Mouse (Mus musculus): ENCODE measurements around the gene Frem3. TPM values are rescaled to one million over a fixed set of nuclear protein-coding genes. Genes with fewer than 3 reads are reported as not detected.

Gene Frem3
- polyA plus RNA-seq (2016; fragmentation: Nextera tagmentation; extraction: Ambion mirVana) = 0.03 TPM in 2 replicates

GRCm38 (mm10) chr8:80610549-80611440 lies at the start of gene Frem3:
TSS of gene Frem3 (plus strand) at chr8:80611080.
- 3% methylated on average over 32 of the region's 32 CpGs for WGBS
- no peaks in the 10 kb centered on the region for H3K9me3 ChIP-seq (replicated peaks)
- peaks cover 14% of the 10 kb centered on the region for H3K4me1 ChIP-seq
- DNase-seq (ENCODE audit: low spot score) = peak; percentile 38
- H3K27me3 ChIP-seq (ENCODE audit: low read depth, poor library complexity, severe bottlenecking) = peaks cover 27% of the 10 kb centered on the region
- no peaks in the 10 kb centered on the region for H3K36me3 ChIP-seq
- H3K27ac ChIP-seq = no peak within 1 kb of the TSS
- peak within 1 kb of the TSS; percentile 33 for H3K4me3 ChIP-seq

GRCm38 (mm10) chr8:80564205-80564839 lies 46.6 kb upstream of the Frem3 start:
- H3K27me3 ChIP-seq (ENCODE audit: low read depth, poor library complexity, severe bottlenecking) = no peaks in the 10 kb centered on the region
- peaks cover 18% of the 10 kb centered on the region for H3K4me1 ChIP-seq
- H3K36me3 ChIP-seq = no peaks in the 10 kb centered on the region
- no peaks in the 10 kb centered on the region for H3K9me3 ChIP-seq (replicated peaks)
- H3K27ac ChIP-seq = no peak overlapping the region
- WGBS = 91% methylated on average over 3 of the region's 3 CpGs
- H3K4me3 ChIP-seq = no peak overlapping the region
- DNase-seq (ENCODE audit: low spot score) = no peak

- Histone ChIP-seq H3K27me3 (ENCODE audit: low read depth, poor library complexity, severe bottlenecking) (no peaks in the 10 kb centered on the region), H3K4me1 (peaks cover 19% of the 10 kb centered on the region), H3K27ac (no peak overlapping the region), H3K4me3 (no peak overlapping the region), H3K36me3 (no peaks in the 10 kb centered on the region), H3K9me3 (replicated peaks) (no peaks in the 10 kb centered on the region)
- WGBS = 91% methylated on average over 1 of the region's 1 CpGs
- no peak for DNase-seq (ENCODE audit: low spot score)
These were observed 43.4 kb upstream of the Frem3 start for GRCm38 (mm10) chr8:80567471-80567870.

GRCm38 (mm10) chr8:80568243-80568995 lies 42.5 kb upstream of the Frem3 start:
- Histone ChIP-seq H3K4me1 (peaks cover 19% of the 10 kb centered on the region), H3K9me3 (replicated peaks) (no peaks in the 10 kb centered on the region), H3K27me3 (ENCODE audit: low read depth, poor library complexity, severe bottlenecking) (no peaks in the 10 kb centered on the region), H3K36me3 (no peaks in the 10 kb centered on the region), H3K27ac (peak overlapping the region; percentile 58), H3K4me3 (no peak overlapping the region)
- no peak for DNase-seq (ENCODE audit: low spot score)
- WGBS = 44% methylated on average over 6 of the region's 6 CpGs

- no peaks in the 10 kb centered on the region for H3K27me3 ChIP-seq (ENCODE audit: low read depth, poor library complexity, severe bottlenecking)
- H3K36me3 ChIP-seq = no peaks in the 10 kb centered on the region
- no peak overlapping the region for H3K4me3 ChIP-seq
- H3K9me3 ChIP-seq (replicated peaks) = no peaks in the 10 kb centered on the region
- no peak overlapping the region for H3K27ac ChIP-seq
- no peak for DNase-seq (ENCODE audit: low spot score)
- WGBS = 76% methylated on average over 1 of the region's 1 CpGs
- peaks cover 19% of the 10 kb centered on the region for H3K4me1 ChIP-seq
These were observed 38.3 kb upstream of the Frem3 start for GRCm38 (mm10) chr8:80572417-80573061.

- 90% methylated on average over 2 of the region's 2 CpGs for WGBS
- H3K36me3 ChIP-seq = no peaks in the 10 kb centered on the region
- H3K4me3 ChIP-seq = no peak overlapping the region
- H3K27me3 ChIP-seq (ENCODE audit: low read depth, poor library complexity, severe bottlenecking) = no peaks in the 10 kb centered on the region
- no peaks in the 10 kb centered on the region for H3K4me1 ChIP-seq
- H3K27ac ChIP-seq = no peak overlapping the region
- no peak for DNase-seq (ENCODE audit: low spot score)
- H3K9me3 ChIP-seq (replicated peaks) = no peaks in the 10 kb centered on the region
These were observed 33.8 kb upstream of the Frem3 start for GRCm38 (mm10) chr8:80577126-80577525.

- no peak overlapping the region for H3K4me3 ChIP-seq
- no peaks in the 10 kb centered on the region for H3K9me3 ChIP-seq (replicated peaks)
- no peak for DNase-seq (ENCODE audit: low spot score)
- no peaks in the 10 kb centered on the region for H3K36me3 ChIP-seq
- no peaks in the 10 kb centered on the region for H3K4me1 ChIP-seq
- H3K27ac ChIP-seq = no peak overlapping the region
- no peaks in the 10 kb centered on the region for H3K27me3 ChIP-seq (ENCODE audit: low read depth, poor library complexity, severe bottlenecking)
- 87% methylated on average over 1 of the region's 1 CpGs for WGBS
These were observed 31.8 kb upstream of the Frem3 start for GRCm38 (mm10) chr8:80579038-80579437.

GRCm38 (mm10) chr8:80592626-80593025 lies 18.3 kb upstream of the Frem3 start:
- 84% methylated on average over 5 of the region's 5 CpGs for WGBS

GRCm38 (mm10) chr8:80600600-80601170 lies 10.2 kb upstream of the Frem3 start:
- no peaks in the 10 kb centered on the region for H3K4me1 ChIP-seq
- 83% methylated on average over 6 of the region's 6 CpGs for WGBS
- no peaks in the 10 kb centered on the region for H3K27me3 ChIP-seq (ENCODE audit: low read depth, poor library complexity, severe bottlenecking)
- H3K4me3 ChIP-seq = no peak overlapping the region
- no peaks in the 10 kb centered on the region for H3K9me3 ChIP-seq (replicated peaks)
- no peak overlapping the region for H3K27ac ChIP-seq
- no peak for DNase-seq (ENCODE audit: low spot score)
- H3K36me3 ChIP-seq = no peaks in the 10 kb centered on the region

More at GRCm38 (mm10) chr8:80592626-80593025, 18.3 kb upstream of the Frem3 start:
- DNase-seq (ENCODE audit: low spot score) = no peak
- Histone ChIP-seq H3K4me3 (no peak overlapping the region), H3K27me3 (ENCODE audit: low read depth, poor library complexity, severe bottlenecking) (no peaks in the 10 kb centered on the region), H3K9me3 (replicated peaks) (no peaks in the 10 kb centered on the region), H3K4me1 (peaks cover 8% of the 10 kb centered on the region), H3K36me3 (no peaks in the 10 kb centered on the region), H3K27ac (no peak overlapping the region)

GRCm38 (mm10) chr8:80601886-80602285 lies 9.0 kb upstream of the Frem3 start:
- H3K27ac ChIP-seq = no peak overlapping the region
- no peaks in the 10 kb centered on the region for H3K9me3 ChIP-seq (replicated peaks)
- H3K4me1 ChIP-seq = no peaks in the 10 kb centered on the region
- no peaks in the 10 kb centered on the region for H3K36me3 ChIP-seq
- 84% methylated on average over 4 of the region's 4 CpGs for WGBS
- no peak overlapping the region for H3K4me3 ChIP-seq
- no peak for DNase-seq (ENCODE audit: low spot score)
- no peaks in the 10 kb centered on the region for H3K27me3 ChIP-seq (ENCODE audit: low read depth, poor library complexity, severe bottlenecking)

GRCm38 (mm10) chr8:80607082-80607481 lies 3.8 kb upstream of the Frem3 start:
- Histone ChIP-seq H3K4me1 (peaks cover 14% of the 10 kb centered on the region), H3K9me3 (replicated peaks) (no peaks in the 10 kb centered on the region), H3K36me3 (no peaks in the 10 kb centered on the region), H3K27ac (no peak overlapping the region), H3K4me3 (no peak overlapping the region), H3K27me3 (ENCODE audit: low read depth, poor library complexity, severe bottlenecking) (peaks cover 18% of the 10 kb centered on the region)
- DNase-seq (ENCODE audit: low spot score) = no peak
- WGBS = 92% methylated on average over 4 of the region's 4 CpGs

- peak; percentile 38 for DNase-seq (ENCODE audit: low spot score)
- no peak overlapping the region for H3K27ac ChIP-seq
- peak overlapping the region; percentile 33 for H3K4me3 ChIP-seq
- H3K27me3 ChIP-seq (ENCODE audit: low read depth, poor library complexity, severe bottlenecking) = peaks cover 27% of the 10 kb centered on the region
- 4% methylated on average over 12 of the region's 12 CpGs for WGBS
- peaks cover 14% of the 10 kb centered on the region for H3K4me1 ChIP-seq
- no peaks in the 10 kb centered on the region for H3K9me3 ChIP-seq (replicated peaks)
- H3K36me3 ChIP-seq = no peaks in the 10 kb centered on the region
These were observed 516 bp downstream of the Frem3 start for GRCm38 (mm10) chr8:80611441-80611751.
